Mouse (Mus musculus): ENCODE results near the gene Eps15l1. TPM values are rescaled to one million over a fixed set of nuclear protein-coding genes. Genes with fewer than 3 reads are reported as not detected.

Eps15l1 gene
- total RNA-seq (2023) = 100 TPM

GRCm38 (mm10) chr8:72421362-72422335 lies at the start of gene Eps15l1:
TSS of gene Eps15l1 (minus strand) at chr8:72421460.

GRCm38 (mm10) chr8:72443338-72443993 lies 22.2 kb upstream of the Eps15l1 start, which contains the start of the genes Calr3 and 1700030K09Rik:
TSS of gene Calr3 (minus strand) at chr8:72443870.
TSS of gene 1700030K09Rik (plus strand) at chr8:72443880.

GRCm38 (mm10) chr8:72318801-72319322 lies 102.4 kb downstream of the Eps15l1 start, which contains the start of gene Klf2:
TSS of gene Klf2 (plus strand) at chr8:72319033.

GRCm38 (mm10) chr8:72305210-72305905 lies 115.9 kb downstream of the Eps15l1 start, which contains the start of gene Gm10282:
TSS of gene Gm10282 (minus strand) at chr8:72305260.

Other genes with a start within 250 kb of the Eps15l1 start
- 13.5 TPM for gene Hsh2d, start 231.8 kb downstream of the Eps15l1 start, total RNA-seq (2023)
- 1.2 TPM for gene Cib3, start 208.6 kb downstream of the Eps15l1 start, total RNA-seq (2023)
- gene Gm11034, start 207.8 kb downstream of the Eps15l1 start, total RNA-seq (2023) = not detected
- 61.6 TPM for gene Fam32a, start 201.7 kb downstream of the Eps15l1 start, total RNA-seq (2023)
- gene Ap1m1, start 181.4 kb downstream of the Eps15l1 start, total RNA-seq (2023) = 114 TPM
- 8.9 TPM for gene Gm10282, start 116.2 kb downstream of the Eps15l1 start, total RNA-seq (2023)
- gene Klf2, start 102.4 kb downstream of the Eps15l1 start, total RNA-seq (2023) = 1,951 TPM
- gene Calr3, start 22.4 kb upstream of the Eps15l1 start, total RNA-seq (2023) = not detected
- 3.5 TPM for gene 1700030K09Rik, start 22.4 kb upstream of the Eps15l1 start, total RNA-seq (2023)
- 90.7 TPM for gene Cherp, start 53.8 kb upstream of the Eps15l1 start, total RNA-seq (2023)
- 61.8 TPM for gene Slc35e1, start 71.2 kb upstream of the Eps15l1 start, total RNA-seq (2023)
- 19.0 TPM for gene Med26, start 126.8 kb upstream of the Eps15l1 start, total RNA-seq (2023)
- 131 TPM for gene Smim7, start 149.6 kb upstream of the Eps15l1 start, total RNA-seq (2023)
- 2.2 TPM for gene Tmem38a, start 150.6 kb upstream of the Eps15l1 start, total RNA-seq (2023)
- gene Nwd1, start 225.3 kb upstream of the Eps15l1 start, total RNA-seq (2023) = not detected

Data from CD4-positive naive resting alpha-beta T cell, adult 76 days (primary cell).